Mouse (Mus musculus): ENCODE measurements around the gene Hirip3. TPM values are rescaled to one million over a fixed set of nuclear protein-coding genes. Genes with fewer than 3 reads are reported as not detected.

Gene Hirip3
- polyA plus RNA-seq, 1 experiment from 2014 or later, result 19.5 TPM

DNA sequence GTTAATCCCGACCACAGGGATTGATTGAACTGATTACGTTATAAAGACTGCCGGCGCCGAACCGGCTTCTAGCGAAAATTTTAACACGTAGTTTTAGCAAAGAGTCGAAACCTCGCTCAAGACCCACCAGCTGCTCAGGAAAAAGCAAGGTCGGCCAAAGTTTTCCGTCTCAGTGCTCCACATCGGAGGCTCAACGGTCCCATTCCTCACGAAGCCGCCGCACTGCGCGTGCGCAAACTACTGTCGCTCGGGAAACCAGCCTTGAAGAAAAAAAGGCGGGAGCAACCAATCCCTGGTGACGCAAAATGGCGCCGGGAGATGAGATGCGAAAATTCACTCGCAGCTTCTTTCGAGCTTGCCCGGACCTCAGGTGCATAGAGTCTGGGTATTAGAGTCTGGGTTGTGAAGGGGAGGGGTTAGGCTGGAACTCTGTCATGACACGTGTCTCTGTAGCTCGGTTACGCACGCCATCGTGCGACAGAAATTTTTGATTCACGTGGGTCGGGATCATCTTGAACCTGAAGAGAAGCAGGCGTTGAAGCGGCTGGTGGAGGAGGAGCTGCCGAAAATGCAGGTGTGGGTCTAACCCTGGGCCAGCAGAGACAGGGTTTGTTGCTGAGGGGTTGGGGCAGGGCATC, 494 bp downstream of the Hirip3 start, which contains the start of gene Ino80e:
TSS of gene Ino80e (minus strand) at position 231 of the 638 bp plus-strand sequence.
- Histone ChIP-seq H3K4me1 (replicated peaks; ENCODE audit: control insufficient read depth, insufficient read depth, low read length) (peaks cover 22% of the 10 kb centered on the region), H3K9ac (ENCODE audit: low read length) (peak within 1 kb of the TSS; percentile 53), H3K9me3 (ENCODE audit: control insufficient read depth, low read length) (no peaks in the 10 kb centered on the region), H3K36me3 (ENCODE audit: control insufficient read depth, insufficient read depth, low read length) (peaks cover 61% of the 10 kb centered on the region), H3K27ac (ENCODE audit: low read depth) (peak within 1 kb of the TSS; percentile 79), H3K4me2 (ENCODE audit: low read length) (peak within 1 kb of the TSS; percentile 61), H3K27me3 (replicated peaks; ENCODE audit: control insufficient read depth, insufficient read depth, low read length) (no peaks in the 10 kb centered on the region), H3K4me3 (ENCODE audit: low read depth, low read length) (peak within 1 kb of the TSS; percentile 59)
- peak; percentile 80 for ATAC-seq (replicated peaks; ENCODE audit: low FRiP score, low TSS enrichment, low read depth)
- 0% methylated on average over 41 of the region's 41 CpGs for WGBS
- peak; percentile 95 for DNase-seq (ENCODE audit: low spot score)

- no peak for DNase-seq (ENCODE audit: low spot score)
- Histone ChIP-seq H3K27ac (ENCODE audit: low read depth) (no peak overlapping the region), H3K4me1 (replicated peaks; ENCODE audit: control insufficient read depth, insufficient read depth, low read length) (peaks cover 22% of the 10 kb centered on the region), H3K9me3 (ENCODE audit: control insufficient read depth, low read length) (no peaks in the 10 kb centered on the region), H3K36me3 (ENCODE audit: control insufficient read depth, insufficient read depth, low read length) (peaks cover 61% of the 10 kb centered on the region), H3K4me3 (ENCODE audit: low read depth, low read length) (peak overlapping the region; percentile 59), H3K4me2 (ENCODE audit: low read length) (peak overlapping the region; percentile 61), H3K9ac (ENCODE audit: low read length) (peak overlapping the region; percentile 53; the same call in 1 of the 2 replicates), H3K27me3 (replicated peaks; ENCODE audit: control insufficient read depth, insufficient read depth, low read length) (no peaks in the 10 kb centered on the region)
- no peak for ATAC-seq (replicated peaks; ENCODE audit: low FRiP score, low TSS enrichment, low read depth)
- WGBS, result 61% methylated on average over 6 of the region's 6 CpGs
Observed at GRCm38 (mm10) chr7:126863791-126864190, 2.0 kb downstream of the Hirip3 start.

DNA sequence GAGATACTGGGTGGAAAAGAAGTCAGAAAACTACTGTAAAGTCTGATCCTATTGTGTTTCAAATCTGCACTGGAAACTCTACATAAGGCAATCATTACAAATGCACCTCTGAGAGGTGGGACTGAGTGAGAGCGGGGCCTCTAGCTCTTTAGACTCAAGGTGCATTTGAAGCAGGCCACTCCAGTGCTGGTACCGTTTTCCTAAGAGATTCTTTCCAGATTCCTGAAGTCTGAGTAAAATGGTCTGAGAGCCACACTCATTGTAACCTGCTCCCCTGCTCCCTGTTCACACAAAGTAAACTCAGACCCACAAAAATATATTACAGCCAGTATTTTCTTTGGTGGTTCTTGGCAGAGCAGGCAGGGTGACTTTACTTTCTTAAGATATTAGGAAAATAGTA, 5.8 kb downstream of the Hirip3 start:
- Histone ChIP-seq H3K4me3 (ENCODE audit: low read depth, low read length) (no peak overlapping the region), H3K4me2 (ENCODE audit: low read length) (no peak overlapping the region), H3K9me3 (ENCODE audit: control insufficient read depth, low read length) (no peaks in the 10 kb centered on the region), H3K27ac (ENCODE audit: low read depth) (no peak overlapping the region), H3K27me3 (replicated peaks; ENCODE audit: control insufficient read depth, insufficient read depth, low read length) (no peaks in the 10 kb centered on the region), H3K4me1 (replicated peaks; ENCODE audit: control insufficient read depth, insufficient read depth, low read length) (peaks cover 17% of the 10 kb centered on the region), H3K36me3 (ENCODE audit: control insufficient read depth, insufficient read depth, low read length) (peaks cover 90% of the 10 kb centered on the region), H3K9ac (ENCODE audit: low read length) (no peak overlapping the region)
- ATAC-seq (replicated peaks; ENCODE audit: low FRiP score, low TSS enrichment, low read depth), result no peak
- 92% methylated on average over 2 of the region's 2 CpGs for WGBS
- DNase-seq (ENCODE audit: low spot score), result no peak

GRCm38 (mm10) chr7:126868003-126868402, 6.2 kb downstream of the Hirip3 start:
- H3K9ac ChIP-seq (ENCODE audit: low read length), result no peak overlapping the region
- 87% methylated on average over 12 of the region's 12 CpGs for WGBS
- ATAC-seq (replicated peaks; ENCODE audit: low FRiP score, low TSS enrichment, low read depth) (no peak), DNase-seq (ENCODE audit: low spot score) (no peak)
- H3K4me3 ChIP-seq (ENCODE audit: low read depth, low read length), result no peak overlapping the region
- H3K4me2 ChIP-seq (ENCODE audit: low read length), result no peak overlapping the region
- peaks cover 95% of the 10 kb centered on the region for H3K36me3 ChIP-seq (ENCODE audit: control insufficient read depth, insufficient read depth, low read length)
- H3K9me3 ChIP-seq (ENCODE audit: control insufficient read depth, low read length), result no peaks in the 10 kb centered on the region
- peaks cover 14% of the 10 kb centered on the region for H3K4me1 ChIP-seq (replicated peaks; ENCODE audit: control insufficient read depth, insufficient read depth, low read length)
- H3K27me3 ChIP-seq (replicated peaks; ENCODE audit: control insufficient read depth, insufficient read depth, low read length), result no peaks in the 10 kb centered on the region
- no peak overlapping the region for H3K27ac ChIP-seq (ENCODE audit: low read depth)

GRCm38 (mm10) chr7:126869780-126870519, 8.2 kb downstream of the Hirip3 start:
- ATAC-seq (replicated peaks; ENCODE audit: low FRiP score, low TSS enrichment, low read depth) (no peak), DNase-seq (ENCODE audit: low spot score) (no peak)
- 93% methylated on average over 23 of the region's 23 CpGs for WGBS
- Histone ChIP-seq H3K36me3 (ENCODE audit: control insufficient read depth, insufficient read depth, low read length) (peaks cover 100% of the 10 kb centered on the region), H3K4me3 (ENCODE audit: low read depth, low read length) (no peak overlapping the region), H3K4me2 (ENCODE audit: low read length) (no peak overlapping the region), H3K9ac (ENCODE audit: low read length) (no peak overlapping the region), H3K27me3 (replicated peaks; ENCODE audit: control insufficient read depth, insufficient read depth, low read length) (no peaks in the 10 kb centered on the region), H3K27ac (ENCODE audit: low read depth) (no peak overlapping the region), H3K4me1 (replicated peaks; ENCODE audit: control insufficient read depth, insufficient read depth, low read length) (no peaks in the 10 kb centered on the region), H3K9me3 (ENCODE audit: control insufficient read depth, low read length) (no peaks in the 10 kb centered on the region)

DNA sequence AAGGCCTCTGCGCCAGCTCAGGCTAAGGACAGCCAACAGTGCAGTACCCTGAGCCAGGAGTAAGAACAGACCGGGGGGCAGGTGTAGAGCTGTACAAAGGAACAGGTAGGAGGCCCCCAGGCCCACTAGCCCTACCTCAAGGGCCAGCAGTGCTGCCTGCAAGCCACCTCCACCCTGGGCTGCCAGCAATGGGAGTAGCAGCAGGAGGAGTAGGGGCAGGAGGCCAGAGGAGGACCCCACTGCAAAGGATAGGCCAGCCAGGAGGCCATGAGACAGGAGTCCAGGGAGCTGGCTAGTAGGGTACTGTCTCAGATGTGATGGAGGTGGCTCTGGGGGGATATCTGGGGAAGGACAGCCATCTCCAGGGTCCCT, 8.7 kb downstream of the Hirip3 start:
- H3K9ac ChIP-seq (ENCODE audit: low read length), result no peak overlapping the region
- no peak overlapping the region for H3K27ac ChIP-seq (ENCODE audit: low read depth)
- H3K4me1 ChIP-seq (replicated peaks; ENCODE audit: control insufficient read depth, insufficient read depth, low read length), result no peaks in the 10 kb centered on the region
- no peak for DNase-seq (ENCODE audit: low spot score)
- no peak for ATAC-seq (replicated peaks; ENCODE audit: low FRiP score, low TSS enrichment, low read depth)
- 94% methylated on average over 2 of the region's 2 CpGs for WGBS
- no peak overlapping the region for H3K4me3 ChIP-seq (ENCODE audit: low read depth, low read length)
- peaks cover 100% of the 10 kb centered on the region for H3K36me3 ChIP-seq (ENCODE audit: control insufficient read depth, insufficient read depth, low read length)
- no peaks in the 10 kb centered on the region for H3K9me3 ChIP-seq (ENCODE audit: control insufficient read depth, low read length)
- H3K27me3 ChIP-seq (replicated peaks; ENCODE audit: control insufficient read depth, insufficient read depth, low read length), result no peaks in the 10 kb centered on the region
- H3K4me2 ChIP-seq (ENCODE audit: low read length), result no peak overlapping the region

GRCm38 (mm10) chr7:126877239-126877638, 15.5 kb downstream of the Hirip3 start:
- 100% methylated on average over 1 of the region's 1 CpGs for WGBS
- DNase-seq (ENCODE audit: low spot score), result no peak
- ATAC-seq (replicated peaks; ENCODE audit: low FRiP score, low TSS enrichment, low read depth), result no peak

GRCm38 (mm10) chr7:126881040-126881439, 19.3 kb downstream of the Hirip3 start:
- Histone ChIP-seq H3K4me1 (replicated peaks; ENCODE audit: control insufficient read depth, insufficient read depth, low read length) (peaks cover 19% of the 10 kb centered on the region), H3K4me2 (ENCODE audit: low read length) (no peak overlapping the region), H3K9ac (ENCODE audit: low read length) (no peak overlapping the region), H3K4me3 (ENCODE audit: low read depth, low read length) (no peak overlapping the region), H3K36me3 (ENCODE audit: control insufficient read depth, insufficient read depth, low read length) (peaks cover 48% of the 10 kb centered on the region), H3K27me3 (replicated peaks; ENCODE audit: control insufficient read depth, insufficient read depth, low read length) (no peaks in the 10 kb centered on the region), H3K27ac (ENCODE audit: low read depth) (no peak overlapping the region), H3K9me3 (ENCODE audit: control insufficient read depth, low read length) (no peaks in the 10 kb centered on the region)
- 81% methylated on average over 6 of the region's 6 CpGs for WGBS
- ATAC-seq (replicated peaks; ENCODE audit: low FRiP score, low TSS enrichment, low read depth), result no peak
- no peak for DNase-seq (ENCODE audit: low spot score)

More at GRCm38 (mm10) chr7:126877239-126877638, 15.5 kb downstream of the Hirip3 start:
- Histone ChIP-seq H3K4me2 (ENCODE audit: low read length) (no peak overlapping the region), H3K4me1 (replicated peaks; ENCODE audit: control insufficient read depth, insufficient read depth, low read length) (peaks cover 8% of the 10 kb centered on the region), H3K36me3 (ENCODE audit: control insufficient read depth, insufficient read depth, low read length) (peaks cover 86% of the 10 kb centered on the region), H3K4me3 (ENCODE audit: low read depth, low read length) (no peak overlapping the region), H3K27me3 (replicated peaks; ENCODE audit: control insufficient read depth, insufficient read depth, low read length) (no peaks in the 10 kb centered on the region), H3K9me3 (ENCODE audit: control insufficient read depth, low read length) (no peaks in the 10 kb centered on the region), H3K9ac (ENCODE audit: low read length) (no peak overlapping the region), H3K27ac (ENCODE audit: low read depth) (no peak overlapping the region)

All from intestine, embryonic 14.5 days (tissue).